Mouse (Mus musculus): ENCODE results near the gene Tex33.
A peak's percentile ranks its signal among the peaks of the same experiment; 100 is the strongest.

Tex33 gene

GRCm38 (mm10) chr15:78395478-78395962 is at the start of gene Tex33:
Gene Tex33, minus strand, starts transcription at chr15:78395912.
- DNase-seq, result no peak

- DNase-seq, result no peak
Observed at GRCm38 (mm10) chr15:78443857-78444256, 48.1 kb upstream of the Tex33 start.

GRCm38 (mm10) chr15:78442231-78442630 is 46.5 kb upstream of the Tex33 start:
- DNase-seq, result no peak

GRCm38 (mm10) chr15:78438973-78439372 is 43.3 kb upstream of the Tex33 start:
- no peak for DNase-seq

- no peak for DNase-seq
Observed at GRCm38 (mm10) chr15:78438505-78438904, 42.8 kb upstream of the Tex33 start.

GRCm38 (mm10) chr15:78438018-78438394 is 42.3 kb upstream of the Tex33 start:
- DNase-seq, result no peak

GRCm38 (mm10) chr15:78437237-78438017 is 41.7 kb upstream of the Tex33 start:
- no peak for DNase-seq

- DNase-seq, result no peak
Observed at GRCm38 (mm10) chr15:78436380-78437192, 40.9 kb upstream of the Tex33 start.

GRCm38 (mm10) chr15:78435681-78436080 is 40.0 kb upstream of the Tex33 start:
- DNase-seq, result no peak

GRCm38 (mm10) chr15:78434896-78435520 is 39.3 kb upstream of the Tex33 start:
- DNase-seq, result no peak

GRCm38 (mm10) chr15:78431541-78432121 is 35.9 kb upstream of the Tex33 start:
- no peak for DNase-seq

- no peak for DNase-seq
Observed at GRCm38 (mm10) chr15:78430874-78431273, 35.2 kb upstream of the Tex33 start.

GRCm38 (mm10) chr15:78429871-78430622 is 34.3 kb upstream of the Tex33 start:
- no peak for DNase-seq

GRCm38 (mm10) chr15:78429139-78429459 is 33.4 kb upstream of the Tex33 start:
- DNase-seq, result no peak

- DNase-seq, result no peak
Observed at GRCm38 (mm10) chr15:78428391-78429138, 32.9 kb upstream of the Tex33 start, which contains the start of gene Kctd17. Gene Kctd17, plus strand, starts transcription at chr15:78428564.

GRCm38 (mm10) chr15:78425230-78425629 is 29.5 kb upstream of the Tex33 start:
- DNase-seq, result no peak

GRCm38 (mm10) chr15:78424507-78424906 is 28.8 kb upstream of the Tex33 start:
- no peak for DNase-seq

- peak; percentile 67 to 69 for DNase-seq
Observed at GRCm38 (mm10) chr15:78422046-78422956, 26.6 kb upstream of the Tex33 start.

GRCm38 (mm10) chr15:78420395-78420794 is 24.7 kb upstream of the Tex33 start:
- DNase-seq, result no peak

- DNase-seq, result no peak
Observed at GRCm38 (mm10) chr15:78416937-78417336, 21.2 kb upstream of the Tex33 start.

All from thymus, adult 18-20 months (tissue).